Mouse (Mus musculus): Measurements from ENCODE around the gene Kdm4c. TPM values are rescaled to one million over a fixed set of nuclear protein-coding genes. Genes with fewer than 3 reads are reported as not detected.

The Kdm4c gene
- total and polyA plus RNA-seq, 3 experiments, result 7.5 to 8.4 TPM; not detected in 1

GRCm38 (mm10) chr4:74419794-74420193 lies 177.5 kb downstream of the Kdm4c start:
- peak; percentile 62 for DNase-seq (ENCODE audit: low read depth, low spot score)

More at GRCm38 (mm10) chr4:74419794-74420193, 177.5 kb downstream of the Kdm4c start:
- Histone ChIP-seq H3K9me3 (replicated peaks; ENCODE audit: insufficient read depth, low read length) (no peaks in the 10 kb centered on the region), H3K27me3 (ENCODE audit: control insufficient read depth in 1 of 2, insufficient read depth in 2 of 2, low read length in 2 of 2) (no peaks in the 10 kb centered on the region), H3K4me1 (ENCODE audit: control insufficient read depth in 1 of 2, insufficient read depth in 2 of 2, low read length in 2 of 2) (peaks cover 0 to 5% of the 10 kb centered on the region in 2 experiments; a peak in 2 of 4 replicates), H3K36me3 (ENCODE audit: control insufficient read depth in 1 of 2, insufficient read depth in 2 of 2, low read length in 2 of 2) (peaks cover 0 to 7% of the 10 kb centered on the region in 2 experiments; a peak in 2 of 4 replicates), H3K27ac (ENCODE audit: control insufficient read depth, low read depth, low read length) (no peak overlapping the region), H3K79me2 (ENCODE audit: control insufficient read depth, insufficient read depth, low read length, poor library complexity) (no peaks in the 10 kb centered on the region), H3K9ac (ENCODE audit: control insufficient read depth, low read depth, low read length, poor library complexity, severe bottlenecking) (no peak overlapping the region), H3K4me3 (ENCODE audit: control insufficient read depth in 1 of 2, insufficient read depth in 1 of 2, low read depth in 2 of 2, low read length in 2 of 2) (no peak overlapping the region)
- TF ChIP-seq RCOR1 (IDR thresholded peaks at IDR 0.05; ENCODE audit: low read depth, low read length) (peak; percentile 94), TCF12 (IDR thresholded peaks at IDR 0.05; ENCODE audit: low read depth, low read length) (peak; percentile 94), GATA1 (IDR thresholded peaks at IDR 0.05; ENCODE audit: low read depth, low read length) (peak; percentile 86), POLR2A (IDR thresholded peaks at IDR 0.05; ENCODE audit: control insufficient read depth in 1 of 2, insufficient read depth in 1 of 2, low read depth in 1 of 2, low read length in 2 of 2, poor library complexity in 1 of 2) (no peak), BHLHE40 (IDR thresholded peaks at IDR 0.05; ENCODE audit: borderline replicate concordance, low read depth, low read length) (peak; percentile 41; the same call in 1 of the 2 replicates), MYB (IDR thresholded peaks at IDR 0.05; ENCODE audit: low read depth, low read length) (peak; percentile 36; the same call in 1 of the 2 replicates), EP300 (IDR thresholded peaks at IDR 0.05; ENCODE audit: low read depth in 1 of 2, low read length in 2 of 2) (peak; percentile 90 to 92), ETS1 (IDR thresholded peaks at IDR 0.05; ENCODE audit: low read depth, low read length) (peak; percentile 71), TAL1 (IDR thresholded peaks at IDR 0.05; ENCODE audit: low read length) (peak; percentile 59), ZMIZ1 (IDR thresholded peaks at IDR 0.05; ENCODE audit: low read depth, low read length) (no peak)

Other genes with a start within 250 kb of the Kdm4c start
- not detected in 2 replicates for gene Frmd3, start 229.1 kb upstream of the Kdm4c start, total RNA-seq (2012; rRNA removed)
- not detected for gene Frmd3, start 229.1 kb upstream of the Kdm4c start, polyA plus RNA-seq (2012; ENCODE audit: insufficient read depth in 1 of 2, insufficient read length in 2 of 2, low read depth in 1 of 2, low replicate concordance in 2 of 2, missing spikeins in 1 of 2)